In genomic region chr11:88348690-88349089, GRCm38 (mm10) we compare ENCODE assay signal across 14 mouse cellular contexts. TPM values are rescaled to one million over a fixed set of nuclear protein-coding genes. Genes with fewer than 3 reads are reported as not detected.
DNase-seq lines count a peak whose midpoint lies in the region; ATAC-seq lines count a peak whose summit lies in the region.
"Had no signal": no experiment of that assay in that cellular context is flagged by ENCODE, and none has a peak within 500 bp of the region (broad histone marks: within the 10 kb centered on the region; RNA-seq: fewer than 3 reads in every experiment).

No protein-coding gene starts in this region.

- H3K9me3 ChIP-seq in forebrain, embryonic 11.5 days (ENCODE audit: control insufficient read depth, low read length), result no peaks in the 10 kb centered on the region
- H3K9me3 ChIP-seq: limb, embryonic 13.5 days; neural tube, embryonic 12.5 days had no signal

- H3K27ac ChIP-seq in forebrain, embryonic 11.5 days (ENCODE audit: low read depth, low read length), result no peak overlapping the region
- H3K27ac ChIP-seq: limb, embryonic 13.5 days; macrophage; neural tube, embryonic 12.5 days had no signal

- H3K4me3 ChIP-seq in forebrain, embryonic 11.5 days (ENCODE audit: low read depth, low read length), result no peak overlapping the region
- H3K4me3 ChIP-seq: limb, embryonic 13.5 days; neural tube, embryonic 12.5 days had no signal

- H3K9ac ChIP-seq in forebrain, embryonic 11.5 days (ENCODE audit: low read length), result peak overlapping the region; percentile 21; the same call in 1 of the 2 replicates
- H3K9ac ChIP-seq: limb, embryonic 13.5 days; neural tube, embryonic 12.5 days had no signal

- ATAC-seq in cerebellum, adult (ENCODE audit: insufficient number of reproducible peaks, low FRiP score, low TSS enrichment), result peak; percentile 63; the same call in 1 of the 2 replicates
- ATAC-seq in forebrain, embryonic 11.5 days (replicated peaks; ENCODE audit: low FRiP score), result no peak
- ATAC-seq: Patski had no signal

- peaks cover 3% of the 10 kb centered on the region; the same call in 1 of the 2 replicates for H3K27me3 ChIP-seq in forebrain, embryonic 11.5 days (ENCODE audit: control insufficient read depth, insufficient read depth, low read length)
- H3K27me3 ChIP-seq: limb, embryonic 13.5 days; neural tube, embryonic 12.5 days; Patski had no signal

- DNase-seq in frontal cortex, postnatal 36 days (ENCODE audit: low spot score in 2 of 2), result peak; percentile 12 to 18
- no peak for DNase-seq in frontal cortex, postnatal 25 days (ENCODE audit: low spot score in 2 of 2)
- no peak for DNase-seq in forebrain, embryonic 11.5 days (ENCODE audit: low spot score)
- DNase-seq in layer of hippocampus, adult 9-11 months, result peak; percentile 21
- DNase-seq in kidney, postnatal 36 days, result no peak
- DNase-seq in urinary bladder, postnatal 14 days (ENCODE audit: low spot score), result no peak
- DNase-seq in ovary, adult 18-20 months (ENCODE audit: low spot score), result no peak
- DNase-seq: kidney, adult 18-20 months had no signal

- no peak overlapping the region for H3K4me2 ChIP-seq in forebrain, embryonic 11.5 days (ENCODE audit: low read depth, low read length, severe bottlenecking)
- H3K4me2 ChIP-seq: heart, embryonic 11.5 days; limb, embryonic 13.5 days; neural tube, embryonic 12.5 days had no signal

- peaks cover 12% of the 10 kb centered on the region for H3K4me1 ChIP-seq in forebrain, embryonic 11.5 days (replicated peaks; ENCODE audit: control insufficient read depth, insufficient read depth, low read length)
- H3K4me1 ChIP-seq: limb, embryonic 13.5 days; neural tube, embryonic 12.5 days had no signal

- no peaks in the 10 kb centered on the region; the same call in 1 of the 2 replicates for H3K36me3 ChIP-seq in forebrain, embryonic 11.5 days (ENCODE audit: control insufficient read depth, insufficient read depth, low read length)

- WGBS in forebrain, embryonic 11.5 days, result 50% methylated on average over 23 of the region's 23 CpGs

RNA-seq across cellular contexts. Expression of gene Ccdc182, which starts 54.8 kb away (rescaled TPM):
- 0.23 and 0.94 TPM in 2 replicates for polyA plus RNA-seq in forebrain, embryonic 11.5 days (2014; fragmentation: Nextera tagmentation; extraction: Ambion mirVana)
- polyA plus RNA-seq: heart, embryonic 11.5 days; macrophage; Patski had no signal

Comparison
In these comparisons a context has a peak if more than half of its experiments do, and no peak if none do; other contexts are left out.
1. DNase-seq: peak in frontal cortex, postnatal 36 days (2 of 2) and layer of hippocampus, adult 9-11 months (single experiment); none in frontal cortex, postnatal 25 days (0 of 2), forebrain, embryonic 11.5 days (single experiment), kidney, postnatal 36 days (0 of 2), urinary bladder, postnatal 14 days (single experiment) and ovary, adult 18-20 months (single experiment).